Mouse (Mus musculus) ES-Bruce4 (cell line): ENCODE results near the gene Nipal3. TPM values are rescaled to one million over a fixed set of nuclear protein-coding genes. Genes with fewer than 3 reads are reported as not detected.

Experiments
- H3K27ac ChIP-seq: 2 replicates; pipeline ENCODE4 v1.5.1; 2012; ENCODE audit warnings: low read length, inconsistent platforms; ENCODE audit not compliant: insufficient read depth
- H3K27me3 ChIP-seq: 2 replicates; pipeline ENCODE4 v1.6.1; 2012; ENCODE audit warnings: mild to moderate bottlenecking, low read length, inconsistent platforms; ENCODE audit not compliant: control insufficient read depth, poor library complexity, insufficient read depth, severe bottlenecking
- H3K36me3 ChIP-seq: 2 replicates; pipeline ENCODE4 v1.6.1; 2012; ENCODE audit warnings: inconsistent platforms, mild to moderate bottlenecking, low read length, moderate library complexity; ENCODE audit not compliant: control insufficient read depth, poor library complexity, insufficient read depth, severe bottlenecking
- H3K4me1 ChIP-seq: one replicate; pipeline ENCODE4 v1.8.1; 2011; ENCODE audit warnings: low read length; ENCODE audit not compliant: control insufficient read depth, insufficient read depth
- H3K4me3 ChIP-seq: 2 replicates; pipeline ENCODE4 v1.5.1; 2011; ENCODE audit warnings: low read depth, mild to moderate bottlenecking, low read length
- H3K9ac ChIP-seq: 2 replicates; pipeline ENCODE4 v1.6.1; 2012; ENCODE audit warnings: low read depth, mild to moderate bottlenecking, inconsistent platforms; ENCODE audit not compliant: poor library complexity, severe bottlenecking
- H3K9me3 ChIP-seq: replicated peaks from 2 replicates; pipeline ENCODE4 v1.6.1; 2012; ENCODE audit warnings: mild to moderate bottlenecking, low read length, inconsistent platforms; ENCODE audit not compliant: control insufficient read depth, poor library complexity, insufficient read depth, severe bottlenecking
- CTCF ChIP-seq: IDR thresholded peaks from one replicate; pipeline ENCODE4 v1.8.1; 2011; ENCODE audit warnings: low read depth, low read length
- EP300 ChIP-seq: IDR thresholded peaks from 2 replicates; pipeline ENCODE4 v1.6.1; 2011; ENCODE audit warnings: low read depth, low read length; ENCODE audit not compliant: insufficient read depth
- POLR2A ChIP-seq: IDR thresholded peaks from one replicate; pipeline ENCODE4 v1.8.1; 2011; ENCODE audit warnings: low read length; ENCODE audit not compliant: insufficient read depth
- polyA plus RNA-seq: library from polyadenylated mRNA; stranded (reverse); fragments of >200 nt; gene quantifications from 2 replicates; pipeline ENCODE4 v1.2.4, GENCODE M21; 2011; ENCODE audit warnings: low read depth; ENCODE audit not compliant: missing spikeins, insufficient read depth, insufficient read length

The Nipal3 gene
- polyA plus RNA-seq, 1 experiment: 17.5 TPM

GRCm38 (mm10) chr4:135451360-135452015 lies 43.4 kb downstream of the Nipal3 start:
- no peak overlapping the region for H3K4me3 ChIP-seq
- TF ChIP-seq CTCF: no peak
- no peak for TF ChIP-seq EP300
- no peak for TF ChIP-seq POLR2A
- H3K9me3 ChIP-seq: peaks cover 4% of the 10 kb centered on the region; the same call in 1 of the 2 replicates
- no peak overlapping the region for H3K9ac ChIP-seq
- H3K27ac ChIP-seq: no peak overlapping the region
- peaks cover 8% of the 10 kb centered on the region for H3K4me1 ChIP-seq
- H3K36me3 ChIP-seq: no peaks in the 10 kb centered on the region
- H3K27me3 ChIP-seq: no peaks in the 10 kb centered on the region

GRCm38 (mm10) chr4:135442473-135442872 lies 52.4 kb downstream of the Nipal3 start:
- TF ChIP-seq CTCF: no peak
- TF ChIP-seq POLR2A: no peak
- no peak for TF ChIP-seq EP300
- H3K9me3 ChIP-seq: no peaks in the 10 kb centered on the region
- H3K36me3 ChIP-seq: no peaks in the 10 kb centered on the region
- no peak overlapping the region for H3K4me3 ChIP-seq
- no peak overlapping the region for H3K27ac ChIP-seq
- peaks cover 3% of the 10 kb centered on the region for H3K4me1 ChIP-seq
- H3K27me3 ChIP-seq: no peaks in the 10 kb centered on the region
- no peak overlapping the region for H3K9ac ChIP-seq

DNA sequence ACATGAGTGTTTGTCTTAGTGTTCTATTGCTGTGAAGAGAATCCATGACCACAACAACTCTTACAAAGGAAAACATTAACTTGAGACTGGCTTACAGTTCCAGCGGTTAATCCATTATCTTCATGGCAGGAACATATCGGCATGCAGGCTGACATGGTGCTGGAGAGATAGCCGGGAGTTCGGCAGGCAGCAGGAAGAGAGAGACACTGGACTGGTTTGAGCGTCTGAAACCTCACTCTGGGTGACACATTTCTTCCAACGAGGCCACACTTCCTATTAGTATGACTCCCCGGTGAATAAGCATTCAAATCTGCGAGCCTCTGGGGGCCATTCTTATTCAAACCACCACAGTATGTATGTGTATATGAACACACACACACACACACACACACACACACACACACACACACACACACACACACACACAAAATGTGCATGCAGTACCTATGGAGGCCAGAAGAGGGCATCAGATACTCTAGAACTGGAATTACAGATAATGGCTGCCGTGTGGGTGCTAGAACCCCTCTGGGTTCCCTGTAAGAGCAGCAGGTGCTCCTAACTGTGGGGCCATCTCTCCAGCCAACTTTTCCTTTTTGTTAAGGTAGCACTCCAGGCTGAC lies 54.8 kb downstream of the Nipal3 start:
- Histone ChIP-seq H3K27me3 (no peaks in the 10 kb centered on the region), H3K27ac (peak overlapping the region; percentile 48; the same call in 1 of the 2 replicates), H3K36me3 (no peaks in the 10 kb centered on the region), H3K4me1 (peaks cover 3% of the 10 kb centered on the region), H3K9ac (0 out of 2 replicates have a peak overlapping the region, but pooled peaks have one; percentile 22), H3K4me3 (no peak overlapping the region), H3K9me3 (no peaks in the 10 kb centered on the region)
- TF ChIP-seq POLR2A (no peak), EP300 (0 out of 2 replicates have a peak, but pooled peaks have one; percentile 38), CTCF (peak; percentile 23)

DNA sequence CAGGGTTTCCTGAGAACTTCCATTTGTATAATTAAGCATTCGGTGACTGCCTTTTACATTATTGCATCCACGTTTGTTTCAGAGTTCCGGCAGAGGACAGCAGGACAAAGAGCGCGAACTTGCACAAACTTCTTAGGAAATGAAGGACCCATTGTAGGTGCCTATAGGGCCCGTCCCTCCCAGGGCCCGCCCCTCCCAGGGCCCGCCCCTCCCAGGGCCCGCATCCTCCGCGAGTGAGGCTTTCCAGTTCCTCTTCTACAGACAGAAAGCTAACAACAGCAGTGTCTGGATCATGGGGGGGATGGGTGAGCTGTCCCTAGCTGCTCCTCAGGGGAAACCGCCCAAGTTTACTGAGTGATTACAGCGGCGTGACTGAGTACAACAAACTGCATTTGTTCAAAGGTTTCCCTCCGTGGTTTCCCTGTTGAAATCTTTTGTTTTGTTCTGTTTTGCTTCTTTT lies 55.6 kb downstream of the Nipal3 start:
- Histone ChIP-seq H3K9ac (0 out of 2 replicates have a peak overlapping the region, but pooled peaks have one; percentile 14), H3K4me1 (peaks cover 3% of the 10 kb centered on the region), H3K4me3 (no peak overlapping the region; the same call in 1 of the 2 replicates), H3K27ac (peak overlapping the region; percentile 82), H3K9me3 (no peaks in the 10 kb centered on the region), H3K36me3 (no peaks in the 10 kb centered on the region), H3K27me3 (no peaks in the 10 kb centered on the region)
- TF ChIP-seq EP300 (0 out of 2 replicates have a peak, but pooled peaks have one; percentile 53), POLR2A (no peak), CTCF (no peak)

DNA sequence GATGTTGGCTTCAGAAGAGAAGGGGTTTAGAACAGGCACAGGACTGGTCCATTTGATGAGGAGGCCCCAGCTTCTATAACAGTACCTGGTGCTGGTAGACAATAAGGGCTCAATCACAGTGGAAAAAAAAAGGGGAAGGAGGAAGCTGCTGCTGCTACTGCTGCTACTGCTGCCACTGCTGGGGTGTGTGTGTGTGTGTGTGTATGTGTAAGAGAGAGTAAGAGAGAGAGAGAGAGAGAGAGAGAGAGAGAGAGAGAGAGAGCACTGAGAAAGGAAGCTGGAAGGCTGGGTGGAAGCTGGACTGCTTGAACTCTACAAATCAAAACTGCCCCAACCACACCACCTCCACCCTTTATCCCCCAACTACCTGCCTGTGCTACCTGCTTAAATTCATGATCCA lies 56.9 kb downstream of the Nipal3 start:
- H3K27ac ChIP-seq: no peak overlapping the region

DNA sequence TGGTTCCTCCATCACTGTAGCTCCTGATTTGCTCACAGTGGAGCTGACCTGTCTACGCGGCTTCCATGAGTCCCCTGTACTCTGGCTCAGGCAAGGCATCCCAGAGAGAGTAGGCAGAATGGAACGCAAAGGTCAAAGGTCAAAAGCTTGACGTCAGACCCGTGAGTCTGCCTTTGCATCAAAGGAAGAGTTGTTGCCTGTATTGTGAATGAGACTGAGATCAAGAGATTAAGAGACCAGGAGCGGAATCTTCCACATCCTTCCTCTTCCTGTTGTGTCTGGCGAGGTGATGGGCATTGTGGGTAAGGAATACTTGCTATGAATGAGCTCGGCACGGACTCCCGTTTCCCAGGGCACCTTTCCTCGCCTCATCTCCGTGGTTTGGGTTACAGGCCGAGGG lies 58.5 kb downstream of the Nipal3 start:
- 0 out of 2 replicates have a peak overlapping the region, but pooled peaks have one; percentile 2 for H3K4me3 ChIP-seq
- no peaks in the 10 kb centered on the region for H3K9me3 ChIP-seq
- H3K27ac ChIP-seq: no peak overlapping the region
- H3K9ac ChIP-seq: no peak overlapping the region
- peaks cover 3% of the 10 kb centered on the region for H3K4me1 ChIP-seq
- H3K27me3 ChIP-seq: no peaks in the 10 kb centered on the region
- TF ChIP-seq EP300 (no peak), CTCF (no peak)
- no peaks in the 10 kb centered on the region for H3K36me3 ChIP-seq

More for the DNA sequence above, 56.9 kb downstream of the Nipal3 start:
- H3K4me1 ChIP-seq: peaks cover 3% of the 10 kb centered on the region
- no peaks in the 10 kb centered on the region for H3K9me3 ChIP-seq
- H3K36me3 ChIP-seq: no peaks in the 10 kb centered on the region
- no peak overlapping the region for H3K9ac ChIP-seq
- H3K4me3 ChIP-seq: no peak overlapping the region
- no peak for TF ChIP-seq CTCF
- no peak for TF ChIP-seq POLR2A
- no peak for TF ChIP-seq EP300
- no peaks in the 10 kb centered on the region for H3K27me3 ChIP-seq
